Mouse (Mus musculus): ENCODE measurements around the gene C1s1.
A peak's percentile ranks its signal among the peaks of the same experiment; 100 is the strongest.
"Not testable (repeated sequence)": the region's sequence is repeated elsewhere in the genome, so short reads cannot be mapped to it uniquely, and the experiment has no call there.

The C1s1 gene

DNA sequence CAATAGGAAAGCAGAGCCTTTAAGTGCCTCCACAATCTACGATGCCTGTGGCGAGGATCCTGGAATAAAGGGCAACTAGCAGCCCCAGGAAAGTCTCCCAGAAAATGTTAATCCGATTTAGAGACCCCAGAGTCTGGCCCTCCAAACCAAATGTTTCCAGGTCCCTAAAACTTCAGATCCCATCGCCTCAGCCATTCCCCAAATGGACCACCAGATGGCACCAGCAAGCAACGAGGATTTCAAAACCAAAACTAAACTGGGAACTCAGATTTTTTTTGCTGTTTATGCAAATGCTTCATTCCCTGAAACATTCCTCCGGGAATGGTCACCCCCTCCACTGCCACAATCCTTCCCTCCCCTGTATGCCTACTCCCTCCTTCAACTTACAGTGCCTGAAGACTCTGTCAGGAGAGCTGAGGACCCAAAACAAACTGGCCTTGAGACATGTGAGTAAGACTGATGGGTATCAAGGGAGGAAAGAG, 29.8 kb downstream of the C1s1 start, which contains the start of gene C1ra:
C1ra (plus strand) TSS at position 51 of the 482 bp plus-strand sequence.
- peak; percentile 77 for ATAC-seq (ENCODE audit: low TSS enrichment)

DNA sequence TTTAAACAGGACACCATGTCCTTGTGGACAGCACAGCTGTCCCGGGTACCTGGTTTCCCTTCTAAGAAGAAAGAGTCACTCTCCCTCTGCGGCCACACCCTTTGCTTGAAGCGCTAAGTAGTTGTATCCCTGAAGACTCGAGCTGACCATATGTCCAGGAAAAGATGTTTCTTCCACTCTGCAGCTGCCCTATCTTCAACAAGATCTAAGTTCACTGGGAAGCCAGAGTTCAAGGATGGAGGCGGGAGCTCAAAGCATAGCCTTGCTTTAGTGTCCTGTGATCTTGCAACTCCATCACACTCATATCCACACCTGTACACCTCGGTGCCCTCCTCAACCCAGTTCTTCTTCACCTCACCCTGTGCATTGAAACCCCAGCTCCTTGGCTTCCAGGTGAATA, 30.2 kb downstream of the C1s1 start:
- no peak for ATAC-seq (ENCODE audit: low TSS enrichment)

DNA sequence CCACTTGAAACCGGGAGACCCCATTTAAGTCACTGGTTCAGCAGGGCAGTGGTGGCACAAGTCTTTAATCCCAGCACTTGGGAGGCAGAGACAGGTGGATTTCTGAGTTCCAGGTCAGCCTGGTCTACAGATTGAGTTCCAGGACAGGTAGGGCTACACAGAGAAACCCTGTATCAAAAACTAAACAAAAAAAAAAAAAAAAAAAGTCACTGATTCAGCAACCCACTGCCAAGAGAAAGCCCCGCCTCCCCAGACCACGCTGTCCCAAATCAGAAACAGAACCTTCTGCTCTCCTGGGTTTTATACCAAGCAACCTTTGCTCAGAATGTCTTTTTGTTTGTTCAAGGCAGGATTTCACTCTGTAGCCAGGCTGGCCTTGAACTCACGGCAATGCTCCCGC, 33.0 kb downstream of the C1s1 start:
- ATAC-seq (ENCODE audit: low TSS enrichment) = not testable (repeated sequence)

DNA sequence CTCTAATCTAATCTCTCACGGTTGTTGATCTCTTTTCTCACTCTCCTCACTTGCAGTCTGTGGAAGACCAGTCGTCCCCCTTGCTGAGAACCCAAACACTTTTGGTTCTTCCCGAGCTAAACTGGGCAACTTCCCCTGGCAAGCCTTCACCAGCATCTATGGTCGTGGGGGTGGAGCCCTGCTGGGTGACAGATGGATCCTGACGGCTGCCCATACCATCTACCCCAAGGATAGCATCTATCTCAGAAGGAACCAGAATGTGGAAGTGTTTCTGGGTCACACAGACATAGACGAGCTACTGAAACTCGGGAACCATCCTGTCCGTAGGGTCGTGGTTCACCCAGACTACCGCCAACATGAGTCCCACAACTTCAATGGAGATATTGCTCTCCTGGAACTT, 33.9 kb downstream of the C1s1 start:
- ATAC-seq (ENCODE audit: low TSS enrichment) = peak; percentile 80

DNA sequence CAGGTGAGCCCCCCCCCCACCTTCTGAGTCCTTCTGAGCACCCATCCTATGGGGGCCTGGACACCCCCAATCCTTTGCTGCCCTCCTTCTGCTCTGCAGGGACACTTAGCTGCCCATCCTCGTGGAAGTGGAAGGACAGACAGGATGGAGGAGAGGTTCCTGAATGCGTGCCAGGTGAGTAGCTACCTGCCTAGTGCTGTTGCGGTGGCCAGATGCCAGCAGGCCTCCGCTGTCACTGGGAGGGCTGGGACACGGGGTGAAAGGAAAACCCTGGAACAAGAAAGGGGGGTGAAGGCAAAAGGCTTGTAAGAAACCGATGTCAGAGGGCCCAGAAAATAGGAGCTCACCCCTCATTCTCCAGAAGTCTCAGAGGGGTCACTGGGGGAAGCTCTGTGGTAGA, 35.2 kb downstream of the C1s1 start:
- no peak for ATAC-seq (ENCODE audit: low TSS enrichment)

DNA sequence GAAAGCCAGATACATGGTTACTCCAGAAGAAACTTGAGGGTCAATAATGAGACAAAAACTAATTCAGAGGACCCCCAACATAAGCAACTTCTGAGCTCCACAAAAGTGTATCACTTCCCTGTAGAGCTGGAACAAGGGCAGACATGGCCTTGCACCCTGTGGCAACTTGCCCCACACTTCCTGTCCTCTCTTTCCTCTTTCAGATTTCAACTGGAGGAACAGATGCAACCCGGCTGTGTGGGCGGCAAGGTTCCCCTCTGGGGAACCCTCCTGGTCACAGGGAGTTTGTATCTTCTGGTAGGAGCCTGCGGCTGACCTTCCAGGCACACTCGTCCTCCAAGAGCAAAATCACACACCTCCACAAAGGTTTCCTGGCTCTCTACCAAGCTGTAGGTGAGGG, 37.1 kb downstream of the C1s1 start:
- ATAC-seq (ENCODE audit: low TSS enrichment) = no peak

GRCm38 (mm10) chr6:124502021-124502420, 40.1 kb downstream of the C1s1 start:
- no peak for ATAC-seq (ENCODE audit: low TSS enrichment)

DNA sequence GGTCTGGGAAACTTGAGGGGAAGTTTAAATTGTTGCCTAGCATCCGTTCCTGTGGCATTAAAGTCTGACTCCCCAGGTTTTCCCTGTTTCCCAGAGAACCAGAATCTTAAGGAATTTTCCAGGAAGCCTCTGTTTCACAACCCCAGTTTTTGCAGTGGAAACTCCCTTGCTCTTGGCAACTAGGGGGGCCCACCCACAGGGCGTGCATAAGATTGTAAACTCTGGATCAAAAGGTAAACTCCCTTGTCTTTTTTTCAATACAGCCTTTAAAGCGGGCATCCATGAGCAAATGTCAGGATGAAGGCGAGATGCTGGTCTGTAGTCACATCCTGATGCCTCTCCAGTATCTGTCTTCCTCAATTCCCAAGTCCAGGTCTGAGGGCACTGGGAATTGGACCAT, 40.7 kb downstream of the C1s1 start:
- ATAC-seq (ENCODE audit: low TSS enrichment) = no peak

DNA sequence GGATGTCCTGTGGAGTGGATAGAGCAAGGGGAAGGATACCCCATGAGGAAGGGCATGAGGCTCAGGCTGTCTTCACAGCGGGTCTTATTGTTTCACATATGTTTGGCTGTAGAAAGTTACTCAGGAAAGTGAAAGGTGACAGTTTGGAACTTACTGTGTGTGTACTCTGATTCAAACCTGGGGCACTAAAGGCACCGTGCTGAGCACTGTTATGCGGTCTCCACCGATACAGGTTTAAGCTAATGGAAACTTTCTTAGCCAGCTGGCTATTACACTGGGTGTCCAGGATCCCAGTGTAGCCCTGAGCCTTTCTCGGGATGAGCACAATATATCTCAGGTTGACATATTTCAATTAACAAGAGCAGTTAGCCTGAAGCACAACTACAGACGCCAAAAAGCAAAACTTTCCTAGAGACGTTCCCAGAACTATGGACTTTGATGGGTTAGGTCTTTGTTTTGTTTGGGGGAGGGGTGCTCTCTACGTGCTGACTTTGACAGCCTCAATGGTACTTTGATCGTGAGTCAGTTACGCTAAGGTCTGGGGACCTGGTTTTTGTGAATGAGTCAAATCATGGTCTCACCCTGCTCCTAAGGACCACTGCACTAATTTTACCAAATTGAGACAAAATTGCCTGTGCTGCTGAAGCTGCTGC, 42.1 kb downstream of the C1s1 start:
- ATAC-seq (ENCODE audit: low TSS enrichment) = no peak

DNA sequence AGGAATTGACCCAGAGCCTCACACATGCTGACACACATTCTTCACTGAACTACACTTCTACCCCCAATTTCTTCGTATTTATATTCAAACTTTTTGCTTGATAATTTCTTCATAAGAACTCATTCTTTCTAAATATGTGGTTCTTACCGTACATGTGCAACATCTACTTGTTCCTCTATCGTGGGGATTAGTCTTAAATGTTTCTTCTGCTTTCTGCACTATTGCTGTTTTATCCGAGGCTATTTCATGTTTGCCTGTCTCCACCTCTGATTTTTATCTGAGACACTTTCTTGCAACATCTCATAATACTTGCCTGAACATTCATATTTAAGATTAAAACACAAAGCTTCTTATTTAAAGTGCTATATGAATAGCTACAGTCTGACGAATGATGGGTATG, 46.1 kb downstream of the C1s1 start:
- no peak for ATAC-seq (ENCODE audit: low TSS enrichment)

DNA sequence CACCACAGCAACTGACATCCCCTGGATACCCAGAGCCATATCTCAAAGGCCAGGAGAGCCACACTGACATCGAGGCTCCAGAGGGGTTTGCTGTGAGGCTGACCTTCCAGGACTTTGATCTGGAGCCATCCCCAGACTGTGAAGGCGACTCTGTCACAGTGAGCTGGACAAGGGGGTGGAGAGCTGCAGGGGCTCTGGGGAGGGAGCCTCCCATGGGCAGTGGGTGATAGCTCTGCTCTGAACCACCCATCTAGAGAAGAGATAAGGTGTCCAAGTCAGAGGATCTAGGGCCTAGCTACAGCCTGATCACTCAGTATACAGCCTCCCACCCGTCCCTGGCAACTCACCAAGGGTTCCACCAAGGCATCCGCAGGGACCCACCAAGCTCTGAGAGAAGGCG, 48.3 kb downstream of the C1s1 start:
- ATAC-seq (ENCODE audit: low TSS enrichment) = no peak

DNA sequence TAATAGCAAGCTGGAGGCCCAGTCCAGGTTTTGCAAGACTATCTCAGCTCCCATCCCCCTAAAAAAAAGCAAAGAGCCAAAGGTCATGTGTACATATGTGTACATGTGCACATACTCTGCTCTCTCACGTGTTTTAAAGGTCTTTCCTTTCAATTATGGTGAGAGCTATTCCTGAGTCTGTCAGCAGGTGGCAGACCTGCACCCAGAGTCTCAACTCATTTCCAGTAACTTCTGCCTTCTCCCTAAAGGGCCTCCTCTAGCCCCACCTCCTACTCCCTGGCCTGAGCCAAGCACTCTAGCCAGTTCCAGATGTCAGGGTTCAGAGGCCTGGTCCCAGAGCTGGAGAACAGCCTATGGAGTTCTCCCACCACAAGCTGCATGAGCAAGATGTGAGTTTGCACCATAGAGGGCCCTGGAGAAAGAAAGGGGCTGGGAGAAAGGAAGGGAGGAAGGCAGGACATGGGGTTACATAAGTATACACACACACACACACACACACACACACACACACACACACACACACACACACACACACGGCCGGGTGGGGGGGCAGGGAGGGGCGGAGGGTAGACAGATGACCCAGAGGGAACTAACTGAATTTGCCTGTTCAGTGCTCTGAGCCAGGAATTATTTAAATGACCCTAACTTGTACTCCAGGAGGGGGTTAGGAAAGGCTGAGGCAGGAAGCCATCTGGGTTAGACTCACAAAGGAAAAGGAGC, 49.2 kb downstream of the C1s1 start, which contains the start of gene C1rl:
C1rl (plus strand) TSS at position 272 of the 720 bp plus-strand sequence.
- ATAC-seq (ENCODE audit: low TSS enrichment) = peak; percentile 92

GRCm38 (mm10) chr6:124491427-124491826, 50.7 kb downstream of the C1s1 start:
- no peak for ATAC-seq (ENCODE audit: low TSS enrichment)

GRCm38 (mm10) chr6:124488952-124489351, 53.2 kb downstream of the C1s1 start:
- ATAC-seq (ENCODE audit: low TSS enrichment) = no peak

GRCm38 (mm10) chr6:124487509-124487908, 54.6 kb downstream of the C1s1 start:
- ATAC-seq (ENCODE audit: low TSS enrichment) = no peak

- peak; percentile 86 for ATAC-seq (ENCODE audit: low TSS enrichment)
These were observed 56.6 kb downstream of the C1s1 start for GRCm38 (mm10) chr6:124485414-124486144.

DNA sequence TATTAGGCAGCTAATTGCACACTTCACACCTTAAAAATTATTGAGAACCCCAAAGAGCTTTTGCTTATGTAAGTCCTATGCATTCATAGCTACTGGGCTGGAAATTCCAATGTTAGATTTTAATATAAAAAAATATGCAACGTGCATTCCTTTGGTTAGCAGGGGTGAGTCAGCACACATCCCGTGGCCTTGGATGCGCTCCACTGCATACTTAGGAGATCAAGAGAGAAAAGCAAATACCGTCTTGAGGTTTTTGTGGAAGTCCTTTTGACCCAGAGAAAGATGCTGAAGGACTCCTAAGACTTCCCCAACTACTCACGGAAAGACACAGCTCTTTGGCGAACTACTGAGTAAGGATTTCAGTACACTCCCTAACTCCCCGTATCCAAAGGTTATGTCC, 57.3 kb downstream of the C1s1 start:
- ATAC-seq (ENCODE audit: low TSS enrichment) = no peak

GRCm38 (mm10) chr6:124483831-124484230, 58.3 kb downstream of the C1s1 start:
- ATAC-seq (ENCODE audit: low TSS enrichment) = not testable (repeated sequence)

GRCm38 (mm10) chr6:124481571-124481970, 60.6 kb downstream of the C1s1 start:
- ATAC-seq (ENCODE audit: low TSS enrichment) = peak; percentile 62
